Mouse (Mus musculus) layer of hippocampus, adult 8-10 months (tissue): Measurements from ENCODE around the gene Cyp2c66. TPM values are rescaled to one million over a fixed set of nuclear protein-coding genes. Genes with fewer than 3 reads are reported as not detected.
"Not testable (repeated sequence)": the region's sequence is repeated elsewhere in the genome, so short reads cannot be mapped to it uniquely, and the experiment has no call there.

Experiments used
- DNase-seq, 2 experiments: peaks; one replicate each; pipeline ENCODE4 v3.0.0; 2022; ENCODE audit warnings: low spot score in 2 of 2
- total RNA-seq, 4 experiments: library from RNA; stranded (reverse); gene quantifications; 2 replicates each; pipeline ENCODE4 v1.2.4; 2022

The Cyp2c66 gene
- not detected for total RNA-seq

DNA sequence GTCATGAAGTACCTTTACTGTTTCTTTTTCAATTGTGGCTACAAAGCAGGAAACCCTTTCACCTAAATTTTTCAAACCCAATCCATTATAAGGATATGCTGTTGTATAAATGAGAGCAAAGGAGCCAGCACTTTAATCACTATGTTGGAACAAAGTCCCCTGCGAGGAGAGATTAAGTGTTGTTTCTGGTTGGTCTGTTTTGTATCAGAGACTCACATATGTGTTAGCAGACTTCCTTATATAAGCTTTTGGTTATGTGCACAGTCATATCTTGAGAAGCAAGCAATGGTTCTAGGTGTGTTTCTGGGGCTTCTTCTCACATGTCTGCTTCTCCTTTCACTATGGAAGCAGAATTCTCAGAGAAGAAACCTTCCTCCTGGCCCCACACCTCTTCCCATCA is at the start of gene Cyp2c66:
Gene Cyp2c66, plus strand, starts transcription at position 255 of the 400 bp plus-strand sequence.
- no peak for DNase-seq

- not testable (repeated sequence) for DNase-seq
These were observed 14.9 kb upstream of the Cyp2c66 start for GRCm38 (mm10) chr19:39098779-39099178.

GRCm38 (mm10) chr19:39156836-39157235 is 43.1 kb downstream of the Cyp2c66 start:
- DNase-seq, result not testable (repeated sequence)

Other genes starting within 250 kb of the Cyp2c66 start
- 1 to 10 TPM; 1.6 to 6.0 (median 3.6) TPM for gene Hells, start 183.0 kb upstream of the Cyp2c66 start, total RNA-seq
- under 1 TPM in 3 of 4 experiments, not detected in 1; 0.16 to 0.53 (median 0.47) TPM for gene Cyp2c55, start 106.9 kb upstream of the Cyp2c66 start, total RNA-seq
- gene Cyp2c65, start 52.9 kb upstream of the Cyp2c66 start, total RNA-seq, result under 1 TPM in 3 of 4 experiments, not detected in 1; 0.18 to 0.47 (median 0.34) TPM
- not detected for gene Cyp2c29, start 155.5 kb downstream of the Cyp2c66 start, total RNA-seq